Mouse (Mus musculus): ENCODE measurements at regions not wholly inside any gene's neighbourhood (a gene's known extent, or its start where the extent isn't known, plus 50 kb on each side); places are given as distances from the start of the nearest gene placed in this dataset.

GRCm38 (mm10) chr15:24501907-24502559 lies 911.5 kb downstream of the Basp1 start:
- Histone ChIP-seq H3K4me1 (replicated peaks) (0 out of 2 replicates have a peak, but pooled peaks cover 4% of the 10 kb centered on the region), H3K9ac (no peak overlapping the region), H3K9me3 (no peaks in the 10 kb centered on the region), H3K4me3 (no peak overlapping the region), H3K27me3 (no peaks in the 10 kb centered on the region), H3K4me2 (no peak overlapping the region), H3K36me3 (no peaks in the 10 kb centered on the region), H3K27ac (no peak overlapping the region)
- WGBS, result 77% methylated on average over 9 of the region's 9 CpGs
- ATAC-seq (ENCODE audit: low FRiP score), result no peak

DNA sequence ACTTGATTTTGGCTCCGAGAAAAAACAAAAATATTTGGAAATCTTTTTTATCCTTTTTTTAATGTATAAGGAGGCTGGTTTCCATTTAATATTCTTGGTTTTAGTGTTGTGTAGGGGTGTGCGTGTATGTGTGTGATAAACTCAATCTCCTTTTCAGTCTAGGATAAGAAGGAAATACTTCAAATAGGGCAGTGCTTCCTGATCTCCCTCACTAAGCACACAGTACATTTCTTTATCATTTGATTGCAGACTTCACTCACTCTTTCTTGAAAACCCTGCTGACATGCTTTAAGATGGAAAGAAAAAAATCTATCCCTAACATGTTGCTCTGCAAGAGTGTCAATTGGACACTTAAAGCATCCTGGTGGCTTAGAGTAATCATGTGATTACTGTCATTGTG lies 927.3 kb downstream of the Basp1 start:
- WGBS, result 87% methylated on average over 2 of the region's 2 CpGs
- no peak for ATAC-seq (ENCODE audit: low FRiP score)

GRCm38 (mm10) chr15:24468239-24468638 lies 945.3 kb downstream of the Basp1 start:
- H3K27ac ChIP-seq, result no peak overlapping the region
- no peaks in the 10 kb centered on the region for H3K27me3 ChIP-seq
- no peaks in the 10 kb centered on the region for H3K9me3 ChIP-seq
- no peak overlapping the region for H3K9ac ChIP-seq
- ATAC-seq (ENCODE audit: low FRiP score), result no peak
- WGBS, result 80% methylated on average over 1 of the region's 1 CpGs
- H3K4me1 ChIP-seq (replicated peaks), result no peaks in the 10 kb centered on the region
- H3K4me2 ChIP-seq, result no peak overlapping the region
- H3K36me3 ChIP-seq, result no peaks in the 10 kb centered on the region
- no peak overlapping the region for H3K4me3 ChIP-seq

More for the DNA sequence above, 927.3 kb downstream of the Basp1 start:
- Histone ChIP-seq H3K4me2 (no peak overlapping the region), H3K9ac (no peak overlapping the region), H3K9me3 (no peaks in the 10 kb centered on the region), H3K27ac (no peak overlapping the region), H3K27me3 (no peaks in the 10 kb centered on the region), H3K36me3 (no peaks in the 10 kb centered on the region), H3K4me3 (no peak overlapping the region), H3K4me1 (replicated peaks) (no peaks in the 10 kb centered on the region)

- H3K27ac ChIP-seq, result no peak overlapping the region
- no peaks in the 10 kb centered on the region for H3K27me3 ChIP-seq
- no peak for ATAC-seq (ENCODE audit: low FRiP score)
- no peaks in the 10 kb centered on the region for H3K4me1 ChIP-seq (replicated peaks)
- no peak overlapping the region for H3K9ac ChIP-seq
- no peaks in the 10 kb centered on the region for H3K9me3 ChIP-seq
- no peak overlapping the region for H3K4me2 ChIP-seq
- no peak overlapping the region for H3K4me3 ChIP-seq
- no peaks in the 10 kb centered on the region for H3K36me3 ChIP-seq
- WGBS, result 96% methylated on average over 1 of the region's 1 CpGs
Observed at GRCm38 (mm10) chr15:24457726-24458125, 955.8 kb downstream of the Basp1 start.

- H3K4me3 ChIP-seq, result no peak overlapping the region
- H3K9me3 ChIP-seq, result no peaks in the 10 kb centered on the region
- WGBS, result 83% methylated on average over 1 of the region's 1 CpGs
- H3K4me1 ChIP-seq (replicated peaks), result no peaks in the 10 kb centered on the region
- H3K27ac ChIP-seq, result no peak overlapping the region
- ATAC-seq (ENCODE audit: low FRiP score), result no peak
- H3K36me3 ChIP-seq, result no peaks in the 10 kb centered on the region
- H3K27me3 ChIP-seq, result no peaks in the 10 kb centered on the region
- H3K4me2 ChIP-seq, result no peak overlapping the region
- no peak overlapping the region for H3K9ac ChIP-seq
Observed at GRCm38 (mm10) chr15:24433083-24433482, 980.5 kb downstream of the Basp1 start.

DNA sequence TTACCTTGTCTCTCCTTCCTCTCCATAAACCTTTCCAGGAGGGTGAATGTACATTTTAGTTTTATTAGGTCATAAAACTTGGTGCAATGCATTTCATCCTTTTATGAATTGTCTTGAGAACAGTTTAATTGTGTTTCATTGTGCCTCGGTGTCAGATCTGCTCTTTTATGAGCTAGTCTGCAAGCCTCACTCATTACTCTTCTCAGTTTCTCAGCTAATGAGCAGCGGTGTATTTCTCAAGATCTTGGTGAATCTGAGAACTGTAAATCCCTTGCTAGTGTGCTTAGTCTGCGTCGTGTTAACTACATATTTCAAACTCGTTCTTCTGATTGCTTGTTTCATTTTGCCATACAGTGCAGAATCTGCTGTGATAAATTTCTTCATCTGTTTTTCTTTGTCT lies 984.4 kb downstream of the Basp1 start:
- Histone ChIP-seq H3K9me3 (no peaks in the 10 kb centered on the region), H3K36me3 (no peaks in the 10 kb centered on the region), H3K4me1 (replicated peaks) (no peaks in the 10 kb centered on the region), H3K27ac (no peak overlapping the region), H3K9ac (no peak overlapping the region), H3K27me3 (no peaks in the 10 kb centered on the region), H3K4me2 (no peak overlapping the region), H3K4me3 (no peak overlapping the region)
- WGBS, result 73% methylated on average over 5 of the region's 5 CpGs
- no peak for ATAC-seq (ENCODE audit: low FRiP score)

- WGBS, result 65% methylated on average over 2 of the region's 2 CpGs
- ATAC-seq (ENCODE audit: low FRiP score), result no peak
Observed at GRCm38 (mm10) chr15:24422333-24422942, 991.1 kb downstream of the Basp1 start.

DNA sequence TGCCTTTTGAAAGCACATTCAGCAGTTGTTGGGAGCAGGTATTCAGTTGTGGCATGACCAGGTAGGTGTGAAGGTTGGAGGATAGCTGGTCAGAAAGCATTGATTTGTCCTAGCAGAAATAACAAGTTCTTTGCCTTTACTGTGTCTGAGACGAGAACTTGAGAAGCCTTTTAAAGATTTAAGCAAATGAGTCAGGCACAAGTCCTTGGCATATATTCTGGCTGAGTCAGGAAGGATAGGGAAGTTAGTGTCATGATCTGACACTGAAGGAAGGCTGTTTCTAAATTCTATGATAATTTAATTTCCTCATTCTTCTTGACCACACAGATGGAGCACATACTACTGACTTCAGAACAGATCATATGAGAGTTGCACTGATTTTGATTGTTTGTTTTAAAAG lies 993.8 kb downstream of the Basp1 start:
- H3K27ac ChIP-seq, result no peak overlapping the region
- ATAC-seq (ENCODE audit: low FRiP score), result no peak
- H3K36me3 ChIP-seq, result no peaks in the 10 kb centered on the region
- H3K4me2 ChIP-seq, result no peak overlapping the region
- no peaks in the 10 kb centered on the region for H3K27me3 ChIP-seq
- H3K9me3 ChIP-seq, result no peaks in the 10 kb centered on the region
- no peak overlapping the region for H3K4me3 ChIP-seq
- H3K9ac ChIP-seq, result no peak overlapping the region
- 76% methylated on average over 1 of the region's 1 CpGs for WGBS
- H3K4me1 ChIP-seq (replicated peaks), result no peaks in the 10 kb centered on the region

More at GRCm38 (mm10) chr15:24422333-24422942, 991.1 kb downstream of the Basp1 start:
- H3K4me1 ChIP-seq (replicated peaks), result no peaks in the 10 kb centered on the region
- H3K27ac ChIP-seq, result no peak overlapping the region
- no peak overlapping the region for H3K4me2 ChIP-seq
- no peak overlapping the region for H3K4me3 ChIP-seq
- no peaks in the 10 kb centered on the region for H3K36me3 ChIP-seq
- H3K27me3 ChIP-seq, result no peaks in the 10 kb centered on the region
- no peak overlapping the region for H3K9ac ChIP-seq
- no peaks in the 10 kb centered on the region for H3K9me3 ChIP-seq

- Histone ChIP-seq H3K27me3 (no peaks in the 10 kb centered on the region), H3K4me1 (replicated peaks) (no peaks in the 10 kb centered on the region), H3K9me3 (no peaks in the 10 kb centered on the region), H3K27ac (no peak overlapping the region), H3K4me2 (no peak overlapping the region), H3K4me3 (no peak overlapping the region), H3K36me3 (no peaks in the 10 kb centered on the region), H3K9ac (no peak overlapping the region)
- WGBS, result 88% methylated on average over 1 of the region's 1 CpGs
- no peak for ATAC-seq (ENCODE audit: low FRiP score)
Observed at GRCm38 (mm10) chr15:24419186-24419585, 994.4 kb downstream of the Basp1 start.

GRCm38 (mm10) chr15:24407691-24408090 lies 1005.9 kb downstream of the Basp1 start:
- no peaks in the 10 kb centered on the region for H3K27me3 ChIP-seq
- no peaks in the 10 kb centered on the region for H3K36me3 ChIP-seq
- no peak overlapping the region for H3K4me2 ChIP-seq
- WGBS, result 66% methylated on average over 3 of the region's 3 CpGs
- H3K9ac ChIP-seq, result no peak overlapping the region
- no peak overlapping the region for H3K4me3 ChIP-seq
- H3K9me3 ChIP-seq, result no peaks in the 10 kb centered on the region
- no peak; the same call in 1 of the 2 replicates for ATAC-seq (ENCODE audit: low FRiP score)
- no peaks in the 10 kb centered on the region for H3K4me1 ChIP-seq (replicated peaks)
- no peak overlapping the region for H3K27ac ChIP-seq

- no peaks in the 10 kb centered on the region for H3K36me3 ChIP-seq
- H3K4me3 ChIP-seq, result no peak overlapping the region
- WGBS, result 53% methylated on average over 1 of the region's 1 CpGs
- H3K27me3 ChIP-seq, result no peaks in the 10 kb centered on the region
- H3K9me3 ChIP-seq, result no peaks in the 10 kb centered on the region
- H3K9ac ChIP-seq, result no peak overlapping the region
- no peaks in the 10 kb centered on the region for H3K4me1 ChIP-seq (replicated peaks)
- ATAC-seq (ENCODE audit: low FRiP score), result no peak
- H3K4me2 ChIP-seq, result no peak overlapping the region
- no peak overlapping the region for H3K27ac ChIP-seq
Observed at GRCm38 (mm10) chr15:24405305-24405704, 1008.3 kb downstream of the Basp1 start.

DNA sequence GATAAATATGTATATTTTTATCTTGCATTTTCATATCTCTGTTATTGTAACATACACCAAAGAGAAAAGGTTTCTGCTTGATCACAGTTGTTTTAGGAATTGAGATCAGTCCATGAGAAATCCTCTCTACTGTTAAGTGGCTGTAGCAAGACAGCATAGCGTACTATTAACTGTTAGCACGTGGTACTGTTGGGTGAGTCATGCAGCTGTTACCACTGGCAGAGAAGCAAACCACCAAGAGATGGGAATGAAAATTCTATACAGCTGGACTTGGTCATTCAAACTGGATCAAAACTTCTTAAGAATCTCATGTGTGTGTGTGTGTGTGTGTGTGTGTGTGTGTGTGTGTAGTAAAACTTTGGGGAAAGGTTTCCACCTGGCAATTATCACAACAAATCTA lies 1013.5 kb downstream of the Basp1 start:
- H3K4me1 ChIP-seq (replicated peaks), result no peaks in the 10 kb centered on the region
- no peak overlapping the region for H3K27ac ChIP-seq
- no peak overlapping the region for H3K4me2 ChIP-seq
- H3K4me3 ChIP-seq, result no peak overlapping the region
- no peaks in the 10 kb centered on the region for H3K9me3 ChIP-seq
- H3K27me3 ChIP-seq, result no peaks in the 10 kb centered on the region
- H3K9ac ChIP-seq, result no peak overlapping the region
- no peak for ATAC-seq (ENCODE audit: low FRiP score)
- H3K36me3 ChIP-seq, result no peaks in the 10 kb centered on the region
- WGBS, result 92% methylated on average over 2 of the region's 2 CpGs

DNA sequence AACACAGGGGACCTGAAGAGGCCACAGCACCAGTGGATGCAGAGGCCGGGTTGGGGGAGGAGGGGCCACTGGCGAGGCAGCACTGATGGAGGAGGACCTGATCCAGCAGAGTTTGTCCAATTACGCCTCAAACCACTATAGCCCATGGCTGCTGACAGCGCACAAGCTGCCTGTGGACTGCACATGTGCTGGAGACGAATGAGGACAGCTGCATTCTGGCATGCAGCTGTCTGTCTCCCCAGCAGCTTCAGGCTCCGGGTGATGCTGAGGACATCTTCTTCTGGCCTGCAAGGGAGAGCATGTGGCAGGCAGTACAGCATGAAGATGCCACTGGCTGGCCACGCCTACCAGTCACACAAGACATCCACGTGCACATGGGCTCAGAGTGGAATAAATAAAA lies 1055.2 kb downstream of the Basp1 start:
- Histone ChIP-seq H3K4me3 (no peak overlapping the region), H3K4me2 (no peak overlapping the region), H3K4me1 (replicated peaks) (no peaks in the 10 kb centered on the region), H3K9me3 (no peaks in the 10 kb centered on the region), H3K36me3 (no peaks in the 10 kb centered on the region), H3K27ac (no peak overlapping the region), H3K27me3 (no peaks in the 10 kb centered on the region), H3K9ac (no peak overlapping the region)
- 85% methylated on average over 8 of the region's 8 CpGs for WGBS
- ATAC-seq (ENCODE audit: low FRiP score), result no peak
